Mouse (Mus musculus): ENCODE results near the gene Alkbh5. TPM values are rescaled to one million over a fixed set of nuclear protein-coding genes. Genes with fewer than 3 reads are reported as not detected.

The Alkbh5 gene
- total and polyA plus RNA-seq, 2 experiments from 2014 or later, result 23.1 to 34.1 TPM

Other genes with a start within 250 kb of the Alkbh5 start
- gene Tom1l2, start 183.5 kb upstream of the Alkbh5 start, total RNA-seq (2014; rRNA removed), result 109 and 124 TPM in 2 replicates
- 44.7 and 48.2 TPM in 2 replicates for gene Tom1l2, start 183.5 kb upstream of the Alkbh5 start, polyA plus RNA-seq (2015; fragmentation: Nextera tagmentation; extraction: Ambion mirVana)
- gene Drc3, start 183.1 kb upstream of the Alkbh5 start, total RNA-seq (2014; rRNA removed), result 8.4 and 12.4 TPM in 2 replicates
- gene Drc3, start 183.1 kb upstream of the Alkbh5 start, polyA plus RNA-seq (2015; fragmentation: Nextera tagmentation; extraction: Ambion mirVana), result 6.8 and 7.9 TPM in 2 replicates
- 29.8 and 31.1 TPM in 2 replicates for gene Gid4, start 119.2 kb upstream of the Alkbh5 start, total RNA-seq (2014; rRNA removed)
- 19.7 and 20.4 TPM in 2 replicates for gene Gid4, start 119.2 kb upstream of the Alkbh5 start, polyA plus RNA-seq (2015; fragmentation: Nextera tagmentation; extraction: Ambion mirVana)
- gene Atpaf2, start 117.9 kb upstream of the Alkbh5 start, total RNA-seq (2014; rRNA removed), result 29.2 and 63.4 TPM in 2 replicates
- gene Atpaf2, start 117.9 kb upstream of the Alkbh5 start, polyA plus RNA-seq (2015; fragmentation: Nextera tagmentation; extraction: Ambion mirVana), result 45.8 and 48.4 TPM in 2 replicates
- gene Drg2, start 81.8 kb upstream of the Alkbh5 start, total RNA-seq (2014; rRNA removed), result 93.9 and 103 TPM in 2 replicates
- gene Drg2, start 81.8 kb upstream of the Alkbh5 start, polyA plus RNA-seq (2015; fragmentation: Nextera tagmentation; extraction: Ambion mirVana), result 82.2 and 85.1 TPM in 2 replicates
- gene Myo15, start 67.0 kb upstream of the Alkbh5 start, total RNA-seq (2014; rRNA removed), result 0.25 and 0.31 TPM in 2 replicates
- 0.30 and 0.35 TPM in 2 replicates for gene Myo15, start 67.0 kb upstream of the Alkbh5 start, polyA plus RNA-seq (2015; fragmentation: Nextera tagmentation; extraction: Ambion mirVana)
- 60.2 and 75.5 TPM in 2 replicates for gene Llgl1, start 163.3 kb downstream of the Alkbh5 start, total RNA-seq (2014; rRNA removed)
- 35.2 and 36.7 TPM in 2 replicates for gene Llgl1, start 163.3 kb downstream of the Alkbh5 start, polyA plus RNA-seq (2015; fragmentation: Nextera tagmentation; extraction: Ambion mirVana)
- gene Flii, start 190.9 kb downstream of the Alkbh5 start, total RNA-seq (2014; rRNA removed), result 77.1 and 112 TPM in 2 replicates
- 39.9 and 42.7 TPM in 2 replicates for gene Flii, start 190.9 kb downstream of the Alkbh5 start, polyA plus RNA-seq (2015; fragmentation: Nextera tagmentation; extraction: Ambion mirVana)
- gene Mief2, start 192.0 kb downstream of the Alkbh5 start, total RNA-seq (2014; rRNA removed), result 38.0 and 40.6 TPM in 2 replicates
- gene Mief2, start 192.0 kb downstream of the Alkbh5 start, polyA plus RNA-seq (2015; fragmentation: Nextera tagmentation; extraction: Ambion mirVana), result 24.8 and 26.0 TPM in 2 replicates
- 10.5 and 11.0 TPM in 2 replicates for gene Top3a, start 241.0 kb downstream of the Alkbh5 start, total RNA-seq (2014; rRNA removed)
- gene Top3a, start 241.0 kb downstream of the Alkbh5 start, polyA plus RNA-seq (2015; fragmentation: Nextera tagmentation; extraction: Ambion mirVana), result 3.9 and 4.6 TPM in 2 replicates
- 14.6 and 15.2 TPM in 2 replicates for gene Smcr8, start 241.1 kb downstream of the Alkbh5 start, total RNA-seq (2014; rRNA removed)
- gene Smcr8, start 241.1 kb downstream of the Alkbh5 start, polyA plus RNA-seq (2015; fragmentation: Nextera tagmentation; extraction: Ambion mirVana), result 3.1 TPM in 2 replicates

All from hindbrain, postnatal 0 days (tissue).